Mouse (Mus musculus): ENCODE data around the gene Set.
"Not testable (repeated sequence)": the region's sequence is repeated elsewhere in the genome, so short reads cannot be mapped to it uniquely, and the experiment has no call there.

Gene Set

GRCm38 (mm10) chr2:30057223-30057904 is at the start of gene Set:
Set (plus strand) TSS chr2:30057378.
- no peak for DNase-seq (ENCODE audit: low spot score in 2 of 2)

- DNase-seq (ENCODE audit: low spot score in 2 of 2): no peak
Observed at GRCm38 (mm10) chr2:30009101-30009500, 48.1 kb upstream of the Set start.

- peak; percentile 23 to 63 for DNase-seq (ENCODE audit: low spot score in 2 of 2)
Observed at GRCm38 (mm10) chr2:30010840-30011281, 46.3 kb upstream of the Set start.

GRCm38 (mm10) chr2:30014326-30014966 is 42.7 kb upstream of the Set start:
- DNase-seq (ENCODE audit: low spot score in 2 of 2): peak; percentile 20 to 41

- peak in 1 of 2 experiments; percentile 36 for DNase-seq (ENCODE audit: low spot score in 2 of 2)
Observed at GRCm38 (mm10) chr2:30025454-30025853, 31.7 kb upstream of the Set start.

- no peak for DNase-seq (ENCODE audit: low spot score in 2 of 2)
Observed at GRCm38 (mm10) chr2:30026997-30027396, 30.2 kb upstream of the Set start.

- DNase-seq (ENCODE audit: low spot score in 2 of 2): no peak
Observed at GRCm38 (mm10) chr2:30032244-30032846, 24.8 kb upstream of the Set start.

GRCm38 (mm10) chr2:30032957-30033356 is 24.2 kb upstream of the Set start:
- DNase-seq (ENCODE audit: low spot score in 2 of 2): no peak

- no peak for DNase-seq (ENCODE audit: low spot score in 2 of 2)
Observed at GRCm38 (mm10) chr2:30037762-30038161, 19.4 kb upstream of the Set start.

GRCm38 (mm10) chr2:30038370-30038769 is 18.8 kb upstream of the Set start:
- DNase-seq (ENCODE audit: low spot score in 2 of 2): no peak

GRCm38 (mm10) chr2:30039687-30040086 is 17.5 kb upstream of the Set start:
- DNase-seq (ENCODE audit: low spot score in 2 of 2): no peak

- peak in 1 of 2 experiments; percentile 63 for DNase-seq (ENCODE audit: low spot score in 2 of 2)
Observed at GRCm38 (mm10) chr2:30042445-30042844, 14.7 kb upstream of the Set start.

- no peak for DNase-seq (ENCODE audit: low spot score in 2 of 2)
Observed at GRCm38 (mm10) chr2:30044550-30044949, 12.6 kb upstream of the Set start.

- DNase-seq (ENCODE audit: low spot score in 2 of 2): no peak
Observed at GRCm38 (mm10) chr2:30047127-30047526, 10.1 kb upstream of the Set start.

GRCm38 (mm10) chr2:30048101-30048501 is 9.1 kb upstream of the Set start:
- DNase-seq (ENCODE audit: low spot score in 2 of 2): no peak

GRCm38 (mm10) chr2:30048699-30049388 is 8.3 kb upstream of the Set start, which contains the start of gene Wdr34:
Wdr34 (minus strand) TSS chr2:30048881.
- DNase-seq (ENCODE audit: low spot score in 2 of 2): peak; percentile 93 to 98

GRCm38 (mm10) chr2:30049831-30050230 is 7.3 kb upstream of the Set start:
- DNase-seq (ENCODE audit: low spot score in 2 of 2): no peak

- no peak for DNase-seq (ENCODE audit: low spot score in 2 of 2)
Observed at GRCm38 (mm10) chr2:30051992-30052761, 5.0 kb upstream of the Set start.

- not testable (repeated sequence) for DNase-seq (ENCODE audit: low spot score in 2 of 2)
Observed at GRCm38 (mm10) chr2:30055310-30055709, 1.9 kb upstream of the Set start.

- DNase-seq (ENCODE audit: low spot score in 2 of 2): no peak
Observed at GRCm38 (mm10) chr2:30056736-30057135, 442 bp upstream of the Set start.

- no peak for DNase-seq (ENCODE audit: low spot score in 2 of 2)
Observed at GRCm38 (mm10) chr2:30058418-30058817, 1.2 kb downstream of the Set start.
